Mouse (Mus musculus): ENCODE results near the gene Stxbp1. TPM values are rescaled to one million over a fixed set of nuclear protein-coding genes. Genes with fewer than 3 reads are reported as not detected.

Stxbp1 gene
- polyA plus RNA-seq, 1 experiment from 2014 or later: 28.3 TPM

GRCm38 (mm10) chr2:32779714-32780113, 67.3 kb downstream of the Stxbp1 start:
- H3K4me2 ChIP-seq (replicated peaks): no peak overlapping the region
- H3K36me3 ChIP-seq: no peaks in the 10 kb centered on the region
- no peak overlapping the region for H3K9ac ChIP-seq
- no peaks in the 10 kb centered on the region for H3K9me3 ChIP-seq
- WGBS: 86% methylated on average over 6 of the region's 6 CpGs
- H3K4me3 ChIP-seq: no peak overlapping the region
- no peak overlapping the region for H3K27ac ChIP-seq
- H3K4me1 ChIP-seq: peaks cover 11% of the 10 kb centered on the region
- ATAC-seq (ENCODE audit: insufficient number of reproducible peaks, insufficient read depth, low FRiP score, low TSS enrichment): no peak
- 0 out of 2 replicates have a peak, but pooled peaks cover 4% of the 10 kb centered on the region for H3K27me3 ChIP-seq

GRCm38 (mm10) chr2:32779131-32779530, 67.9 kb downstream of the Stxbp1 start:
- Histone ChIP-seq H3K4me2 (replicated peaks) (no peak overlapping the region), H3K4me3 (no peak overlapping the region), H3K9ac (no peak overlapping the region), H3K4me1 (peaks cover 11% of the 10 kb centered on the region), H3K9me3 (no peaks in the 10 kb centered on the region), H3K36me3 (no peaks in the 10 kb centered on the region), H3K27ac (no peak overlapping the region), H3K27me3 (0 out of 2 replicates have a peak, but pooled peaks cover 4% of the 10 kb centered on the region)
- 15% methylated on average over 8 of the region's 8 CpGs for WGBS
- no peak for ATAC-seq (ENCODE audit: insufficient number of reproducible peaks, insufficient read depth, low FRiP score, low TSS enrichment)

- no peak overlapping the region for H3K9ac ChIP-seq
- no peaks in the 10 kb centered on the region for H3K9me3 ChIP-seq
- H3K36me3 ChIP-seq: no peaks in the 10 kb centered on the region
- no peak overlapping the region for H3K4me3 ChIP-seq
- H3K4me1 ChIP-seq: peaks cover 11% of the 10 kb centered on the region
- H3K27ac ChIP-seq: no peak overlapping the region
- ATAC-seq (ENCODE audit: insufficient number of reproducible peaks, insufficient read depth, low FRiP score, low TSS enrichment): no peak
- H3K27me3 ChIP-seq: 0 out of 2 replicates have a peak, but pooled peaks cover 4% of the 10 kb centered on the region
- WGBS: 86% methylated on average over 6 of the region's 6 CpGs
- no peak overlapping the region for H3K4me2 ChIP-seq (replicated peaks)
These were observed 69.0 kb downstream of the Stxbp1 start for GRCm38 (mm10) chr2:32778081-32778480.

GRCm38 (mm10) chr2:32776192-32776591, 70.9 kb downstream of the Stxbp1 start:
- ATAC-seq (ENCODE audit: insufficient number of reproducible peaks, insufficient read depth, low FRiP score, low TSS enrichment): no peak
- peaks cover 15% of the 10 kb centered on the region for H3K4me1 ChIP-seq
- 21% methylated on average over 22 of the region's 22 CpGs for WGBS

GRCm38 (mm10) chr2:32775359-32776074, 71.5 kb downstream of the Stxbp1 start, which contains the start of the genes Ttc16 and Ptrh1:
Gene Ttc16 (minus strand): TSS chr2:32775633.
Gene Ptrh1 (plus strand): TSS chr2:32775786.
- H3K4me2 ChIP-seq (replicated peaks): peak within 1 kb of the TSS; percentile 73
- H3K4me1 ChIP-seq: peaks cover 15% of the 10 kb centered on the region
- H3K9me3 ChIP-seq: no peaks in the 10 kb centered on the region
- no peaks in the 10 kb centered on the region for H3K36me3 ChIP-seq
- peak; percentile 89 for ATAC-seq (ENCODE audit: insufficient number of reproducible peaks, insufficient read depth, low FRiP score, low TSS enrichment)
- peak within 1 kb of the TSS; percentile 53 for H3K4me3 ChIP-seq
- H3K9ac ChIP-seq: peak within 1 kb of the TSS; percentile 44
- WGBS: under 1% methylated on average over 46 of the region's 46 CpGs
- 0 out of 2 replicates have a peak, but pooled peaks cover 4% of the 10 kb centered on the region for H3K27me3 ChIP-seq
- no peak within 1 kb of the TSS for H3K27ac ChIP-seq

More at GRCm38 (mm10) chr2:32776192-32776591, 70.9 kb downstream of the Stxbp1 start:
- Histone ChIP-seq H3K27ac (no peak overlapping the region), H3K4me2 (replicated peaks) (peak overlapping the region; percentile 73), H3K27me3 (0 out of 2 replicates have a peak, but pooled peaks cover 4% of the 10 kb centered on the region), H3K9me3 (no peaks in the 10 kb centered on the region), H3K9ac (peak overlapping the region; percentile 44), H3K4me3 (peak overlapping the region; percentile 53), H3K36me3 (no peaks in the 10 kb centered on the region)

GRCm38 (mm10) chr2:32772626-32773279, 74.3 kb downstream of the Stxbp1 start:
- Histone ChIP-seq H3K36me3 (no peaks in the 10 kb centered on the region), H3K4me3 (no peak overlapping the region), H3K4me1 (peaks cover 20% of the 10 kb centered on the region), H3K9ac (no peak overlapping the region), H3K4me2 (replicated peaks) (no peak overlapping the region), H3K27ac (no peak overlapping the region), H3K9me3 (no peaks in the 10 kb centered on the region), H3K27me3 (0 out of 2 replicates have a peak, but pooled peaks cover 4% of the 10 kb centered on the region)
- ATAC-seq (ENCODE audit: insufficient number of reproducible peaks, insufficient read depth, low FRiP score, low TSS enrichment): no peak
- WGBS: 80% methylated on average over 8 of the region's 8 CpGs

GRCm38 (mm10) chr2:32771886-32772285, 75.2 kb downstream of the Stxbp1 start:
- no peak for ATAC-seq (ENCODE audit: insufficient number of reproducible peaks, insufficient read depth, low FRiP score, low TSS enrichment)
- no peaks in the 10 kb centered on the region for H3K9me3 ChIP-seq
- WGBS: 14% methylated on average over 12 of the region's 12 CpGs
- H3K36me3 ChIP-seq: no peaks in the 10 kb centered on the region
- H3K4me3 ChIP-seq: no peak overlapping the region
- 0 out of 2 replicates have a peak, but pooled peaks cover 2% of the 10 kb centered on the region for H3K27me3 ChIP-seq
- H3K4me1 ChIP-seq: peaks cover 20% of the 10 kb centered on the region
- no peak overlapping the region for H3K4me2 ChIP-seq (replicated peaks)
- H3K9ac ChIP-seq: no peak overlapping the region
- H3K27ac ChIP-seq: no peak overlapping the region

- no peak overlapping the region for H3K9ac ChIP-seq
- H3K4me1 ChIP-seq: peaks cover 9% of the 10 kb centered on the region; the same call in 1 of the 2 replicates
- H3K27ac ChIP-seq: no peak overlapping the region
- H3K27me3 ChIP-seq: no peaks in the 10 kb centered on the region
- no peak overlapping the region for H3K4me3 ChIP-seq
- no peak for ATAC-seq (ENCODE audit: insufficient number of reproducible peaks, insufficient read depth, low FRiP score, low TSS enrichment)
- no peaks in the 10 kb centered on the region for H3K36me3 ChIP-seq
- no peak overlapping the region for H3K4me2 ChIP-seq (replicated peaks)
- WGBS: 75% methylated on average over 5 of the region's 5 CpGs
- H3K9me3 ChIP-seq: no peaks in the 10 kb centered on the region
These were observed 77.5 kb downstream of the Stxbp1 start for GRCm38 (mm10) chr2:32769327-32770085.

- no peaks in the 10 kb centered on the region for H3K36me3 ChIP-seq
- no peak overlapping the region for H3K4me2 ChIP-seq (replicated peaks)
- ATAC-seq (ENCODE audit: insufficient number of reproducible peaks, insufficient read depth, low FRiP score, low TSS enrichment): no peak
- H3K27me3 ChIP-seq: no peaks in the 10 kb centered on the region
- H3K9me3 ChIP-seq: no peaks in the 10 kb centered on the region
- WGBS: 61% methylated on average over 16 of the region's 19 CpGs
- no peak overlapping the region for H3K4me3 ChIP-seq
- no peak overlapping the region for H3K9ac ChIP-seq
- H3K4me1 ChIP-seq: peaks cover 9% of the 10 kb centered on the region; the same call in 1 of the 2 replicates
- H3K27ac ChIP-seq: no peak overlapping the region
These were observed 78.3 kb downstream of the Stxbp1 start for GRCm38 (mm10) chr2:32768661-32769285.

- H3K4me3 ChIP-seq: no peak overlapping the region
- H3K27me3 ChIP-seq: no peaks in the 10 kb centered on the region
- H3K4me2 ChIP-seq (replicated peaks): no peak overlapping the region
- no peak overlapping the region for H3K9ac ChIP-seq
- H3K36me3 ChIP-seq: peaks cover 12% of the 10 kb centered on the region
- no peaks in the 10 kb centered on the region for H3K9me3 ChIP-seq
- ATAC-seq (ENCODE audit: insufficient number of reproducible peaks, insufficient read depth, low FRiP score, low TSS enrichment): no peak
- peaks cover 9% of the 10 kb centered on the region; the same call in 1 of the 2 replicates for H3K4me1 ChIP-seq
- H3K27ac ChIP-seq: no peak overlapping the region
- 79% methylated on average over 12 of the region's 12 CpGs for WGBS
These were observed 79.8 kb downstream of the Stxbp1 start for GRCm38 (mm10) chr2:32767241-32767640.

- no peak for ATAC-seq (ENCODE audit: insufficient number of reproducible peaks, insufficient read depth, low FRiP score, low TSS enrichment)
- Histone ChIP-seq H3K36me3 (peaks cover 35% of the 10 kb centered on the region), H3K27ac (no peak overlapping the region), H3K4me2 (replicated peaks) (no peak overlapping the region), H3K27me3 (no peaks in the 10 kb centered on the region), H3K4me3 (no peak overlapping the region), H3K4me1 (peaks cover 5% of the 10 kb centered on the region; the same call in 1 of the 2 replicates), H3K9ac (no peak overlapping the region), H3K9me3 (no peaks in the 10 kb centered on the region)
- WGBS: 78% methylated on average over 3 of the region's 3 CpGs
These were observed 83.7 kb downstream of the Stxbp1 start for GRCm38 (mm10) chr2:32763353-32763752.
